Mouse (Mus musculus) heart, adult 18-20 months (tissue): ENCODE results near the gene Gm49322. TPM values are rescaled to one million over a fixed set of nuclear protein-coding genes. Genes with fewer than 3 reads are reported as not detected.
"Not testable (repeated sequence)": the region's sequence is repeated elsewhere in the genome, so short reads cannot be mapped to it uniquely, and the experiment has no call there.

Source experiments
- DNase-seq, 2 experiments: peaks; one replicate each; pipeline ENCODE4 v3.0.0; 2021 to 2022; ENCODE audit warnings: mixed read lengths in 1 of 2
- long read RNA-seq, 2 experiments: library from polyadenylated mRNA; stranded (forward); transcript quantifications; one replicate each; pipeline ENCODE4 v2.0.0; 2021
- total RNA-seq, 2 experiments: library from RNA; stranded (reverse); gene quantifications; 2 replicates each; pipeline ENCODE4 v1.2.3; 2021

The Gm49322 gene
- under 1 TPM; 0.15 to 0.46 TPM for total RNA-seq
- long read RNA-seq, experiment 1, partial matches to known transcripts = 0 of 2 reads
- long read RNA-seq, experiment 1, other reads (novel, unspliced or antisense) = 2 of 2 reads
- long read RNA-seq, experiment 2, partial matches to known transcripts = 1 of 1 reads
- long read RNA-seq, experiment 2, other reads (novel, unspliced or antisense) = 0 of 1 reads

GRCm38 (mm10) chr10:80605721-80606120 lies at the start of gene Gm49322:
Gene Gm49322, plus strand, starts transcription at chr10:80606021.
- not testable (repeated sequence) for DNase-seq

DNA sequence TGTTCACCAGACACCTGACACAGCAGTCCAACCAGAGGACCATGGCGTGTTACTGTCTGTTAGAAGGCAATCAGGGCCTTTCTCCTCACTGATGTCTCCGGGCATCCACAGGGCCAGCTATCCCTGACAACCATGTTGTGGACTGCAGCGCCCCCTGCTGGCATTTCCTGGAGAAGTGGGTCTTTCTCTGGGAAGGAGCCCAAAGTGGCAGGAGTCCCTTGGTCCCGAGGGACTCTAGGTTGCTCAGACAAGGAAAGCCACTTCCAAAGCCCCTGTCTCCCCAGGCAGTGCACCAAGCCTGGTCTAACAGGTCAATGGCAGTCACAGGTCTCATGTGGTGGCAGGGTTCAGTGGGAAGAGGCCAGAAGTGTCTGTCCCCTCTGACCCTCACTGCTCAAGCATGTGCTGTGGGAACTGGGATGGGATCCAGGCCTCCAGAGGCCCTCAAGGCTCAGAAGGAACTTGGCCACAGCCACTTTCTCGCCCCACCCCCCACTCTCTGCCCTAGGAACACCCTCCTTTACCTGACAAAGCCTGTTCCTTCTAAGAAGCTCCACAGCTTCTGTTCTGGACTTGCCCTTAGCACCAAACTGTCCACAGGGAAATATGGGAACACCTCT lies 48.4 kb upstream of the Gm49322 start:
- DNase-seq = peak; percentile 67 to 88

DNA sequence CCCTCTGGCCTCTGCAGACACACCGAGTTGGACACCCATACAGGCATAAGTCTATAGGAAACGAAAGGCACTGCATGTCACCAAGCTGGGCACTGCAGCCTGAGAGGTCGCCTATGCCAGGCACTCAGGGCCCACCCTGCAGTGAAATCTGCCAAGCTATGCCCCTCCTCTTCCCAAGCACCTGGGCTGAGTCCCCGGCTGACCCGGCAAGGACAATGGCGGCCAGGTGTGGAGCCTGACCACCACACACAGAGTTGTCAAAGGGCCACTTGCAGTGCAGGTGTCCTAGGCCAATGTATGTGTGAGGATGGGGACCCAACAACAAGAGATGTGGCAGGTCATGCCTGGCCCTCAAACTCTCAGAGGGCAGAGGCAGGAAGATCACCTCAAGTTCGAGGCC lies 46.4 kb upstream of the Gm49322 start:
- DNase-seq = no peak

- DNase-seq = no peak
These were observed 45.2 kb upstream of the Gm49322 start for GRCm38 (mm10) chr10:80560621-80561020.

GRCm38 (mm10) chr10:80561116-80561944 lies 44.5 kb upstream of the Gm49322 start, which contains the start of gene Rexo1:
Gene Rexo1, minus strand, starts transcription at chr10:80561560.
- peak; percentile 95 to 98 for DNase-seq

DNA sequence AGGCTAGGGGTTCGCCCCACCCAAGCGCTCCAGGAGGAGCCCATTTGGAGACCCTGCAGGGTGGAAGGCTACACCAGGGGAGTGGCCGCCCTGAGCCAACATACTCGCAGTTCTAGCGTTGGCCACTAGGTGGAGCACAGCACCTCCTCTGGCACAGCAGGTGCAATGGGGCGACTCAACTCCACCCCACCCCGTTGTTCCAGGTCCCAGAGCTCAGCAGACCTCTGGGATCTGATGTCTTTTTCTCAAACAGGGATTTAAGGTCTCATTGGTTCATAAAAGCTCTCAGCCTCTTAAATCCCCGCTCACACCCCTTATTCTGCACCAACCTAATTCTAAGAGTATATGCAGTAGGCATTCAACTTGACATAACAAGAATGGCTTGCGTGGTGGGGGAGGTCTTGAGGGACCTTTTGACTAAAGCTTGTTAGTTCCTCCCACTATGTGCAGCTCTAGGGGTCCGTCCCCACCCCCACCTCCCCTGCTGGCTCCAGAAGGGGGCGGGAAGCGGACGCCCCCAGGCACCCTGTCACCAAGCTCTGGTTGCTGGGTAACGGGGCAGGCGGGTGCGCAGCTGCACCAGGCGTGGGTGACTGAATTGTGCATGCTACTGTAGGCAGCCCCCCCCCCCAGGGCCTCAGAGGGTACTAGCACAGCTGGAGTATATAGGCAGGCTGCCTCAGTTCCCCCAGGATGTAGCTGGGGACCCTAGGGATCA lies 39.3 kb upstream of the Gm49322 start:
- peak; percentile 80 to 93 for DNase-seq

- DNase-seq = no peak
These were observed 36.9 kb upstream of the Gm49322 start for GRCm38 (mm10) chr10:80568876-80569275.

DNA sequence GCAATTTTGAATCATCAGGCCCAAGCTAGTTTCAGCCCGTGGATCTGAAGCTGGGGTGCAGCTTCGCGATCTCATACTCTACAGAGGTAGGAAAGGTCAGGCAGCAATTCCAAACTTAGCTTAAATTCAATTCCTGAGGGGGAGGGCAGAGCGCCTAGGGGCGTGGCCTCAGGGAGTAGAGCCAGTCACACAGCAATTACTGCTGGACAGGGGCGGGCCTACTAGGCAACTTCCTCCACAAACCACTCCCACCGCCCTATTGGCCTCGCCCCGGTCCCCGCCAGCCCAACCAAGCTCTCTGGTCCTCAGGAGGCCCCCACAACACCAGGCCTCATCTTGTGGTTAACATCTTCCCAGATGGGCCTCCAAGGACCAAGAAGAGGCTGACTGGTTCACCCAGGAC lies 36.2 kb upstream of the Gm49322 start:
- DNase-seq = peak; percentile 55 to 75

- DNase-seq = no peak
These were observed 35.4 kb upstream of the Gm49322 start for GRCm38 (mm10) chr10:80570419-80570818.

GRCm38 (mm10) chr10:80570871-80571836 lies 34.7 kb upstream of the Gm49322 start:
- DNase-seq = no peak

GRCm38 (mm10) chr10:80572477-80572876 lies 33.3 kb upstream of the Gm49322 start:
- DNase-seq = no peak

- DNase-seq = no peak
These were observed 31.9 kb upstream of the Gm49322 start for GRCm38 (mm10) chr10:80573944-80574343.

- DNase-seq = no peak
These were observed 30.9 kb upstream of the Gm49322 start for GRCm38 (mm10) chr10:80574896-80575295.

DNA sequence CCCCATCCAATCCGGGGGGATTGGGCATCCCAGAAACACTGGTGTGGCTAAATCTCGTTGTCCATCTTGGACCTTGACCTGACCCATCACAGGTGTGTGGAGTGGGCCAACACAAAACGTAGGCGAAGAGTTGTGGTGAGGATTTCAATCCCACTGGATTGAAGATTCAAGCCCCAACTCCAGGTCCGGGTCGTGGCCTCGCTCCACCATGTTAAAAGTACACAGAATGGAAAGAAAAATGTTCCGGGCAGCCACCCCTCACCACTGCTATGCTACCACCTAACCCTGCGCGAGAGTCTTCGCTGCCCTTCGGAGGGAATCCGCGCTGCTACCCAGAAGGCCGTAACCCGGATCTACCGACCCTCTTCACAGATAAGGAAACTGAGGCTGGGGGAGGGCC lies 29.9 kb upstream of the Gm49322 start:
- DNase-seq = no peak

- peak; percentile 55 to 61 for DNase-seq
These were observed 29.2 kb upstream of the Gm49322 start for GRCm38 (mm10) chr10:80576351-80577194.

GRCm38 (mm10) chr10:80577195-80578130 lies 28.4 kb upstream of the Gm49322 start, which contains the start of gene Klf16:
Gene Klf16, minus strand, starts transcription at chr10:80577321.
- DNase-seq = peak; percentile 98 to 99

- peak; percentile 87 to 88 for DNase-seq
These were observed 27.6 kb upstream of the Gm49322 start for GRCm38 (mm10) chr10:80578131-80578750.

GRCm38 (mm10) chr10:80578911-80579310 lies 26.9 kb upstream of the Gm49322 start:
- DNase-seq = peak; percentile 65 to 68
